Mouse (Mus musculus): ENCODE measurements around the gene Arhgap9. TPM values are rescaled to one million over a fixed set of nuclear protein-coding genes. Genes with fewer than 3 reads are reported as not detected.

Gene Arhgap9
- polyA plus RNA-seq, 1 experiment from 2014 or later: 13.5 TPM

GRCm38 (mm10) chr10:127284105-127284622 is 37.6 kb upstream of the Arhgap9 start:
- WGBS (ENCODE audit: insufficient replicate concordance): 95% methylated on average over 7 of the region's 7 CpGs
- no peaks in the 10 kb centered on the region for H3K9me3 ChIP-seq (ENCODE audit: low read length)
- peaks cover 19% of the 10 kb centered on the region for H3K4me1 ChIP-seq (ENCODE audit: insufficient read depth)
- no peaks in the 10 kb centered on the region for H3K27me3 ChIP-seq (ENCODE audit: insufficient read depth, low read length)
- H3K36me3 ChIP-seq (replicated peaks; ENCODE audit: insufficient read depth, low read length): peaks cover 77% of the 10 kb centered on the region
- no peak overlapping the region for H3K4me3 ChIP-seq (ENCODE audit: low read depth, low read length)
- TF ChIP-seq EP300 (IDR thresholded peaks at IDR 0.05; ENCODE audit: low read depth) (no peak), CTCF (IDR thresholded peaks at IDR 0.05; ENCODE audit: low read depth) (no peak)
- no peak for ATAC-seq
- no peak for DNase-seq
- H3K27ac ChIP-seq (ENCODE audit: low read depth): no peak overlapping the region
- no peak overlapping the region for H3K9ac ChIP-seq (replicated peaks)
- no peak overlapping the region for H3K4me2 ChIP-seq (ENCODE audit: low read depth, low read length)

GRCm38 (mm10) chr10:127284724-127285500 is 36.9 kb upstream of the Arhgap9 start:
- TF ChIP-seq EP300 (IDR thresholded peaks at IDR 0.05; ENCODE audit: low read depth) (no peak), CTCF (IDR thresholded peaks at IDR 0.05; ENCODE audit: low read depth) (no peak)
- H3K9ac ChIP-seq (replicated peaks): no peak overlapping the region
- H3K4me2 ChIP-seq (ENCODE audit: low read depth, low read length): no peak overlapping the region
- no peak overlapping the region for H3K4me3 ChIP-seq (ENCODE audit: low read depth, low read length)
- no peaks in the 10 kb centered on the region for H3K27me3 ChIP-seq (ENCODE audit: insufficient read depth, low read length)
- DNase-seq (no peak), ATAC-seq (no peak)
- peaks cover 71% of the 10 kb centered on the region for H3K36me3 ChIP-seq (replicated peaks; ENCODE audit: insufficient read depth, low read length)
- H3K9me3 ChIP-seq (ENCODE audit: low read length): no peaks in the 10 kb centered on the region
- 84% methylated on average over 11 of the region's 11 CpGs for whole genome bisulfite sequencing (ENCODE audit: insufficient replicate concordance)
- H3K27ac ChIP-seq (ENCODE audit: low read depth): no peak overlapping the region
- H3K4me1 ChIP-seq (ENCODE audit: insufficient read depth): peaks cover 23% of the 10 kb centered on the region

DNA sequence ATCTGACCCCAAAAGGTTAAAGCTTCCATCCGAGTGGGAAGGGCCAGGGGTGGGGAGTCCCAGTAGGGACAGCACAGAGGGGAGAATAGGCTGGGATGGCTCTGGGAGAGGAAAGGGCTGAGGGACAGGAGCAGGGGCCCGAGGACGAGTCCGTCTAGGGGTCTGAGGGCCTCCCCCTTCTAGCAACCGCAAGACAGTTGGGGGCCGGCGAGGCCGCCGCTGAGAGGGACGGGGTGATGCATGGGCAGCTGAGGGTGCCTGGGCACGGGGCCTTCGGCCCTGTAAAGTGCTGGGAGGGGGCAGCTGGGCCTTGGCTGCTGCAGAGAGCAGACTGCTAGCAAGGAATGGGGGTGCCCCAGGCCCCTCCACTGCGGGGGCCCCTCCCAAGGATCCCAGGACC is 36.1 kb upstream of the Arhgap9 start:
- no peaks in the 10 kb centered on the region for H3K27me3 ChIP-seq (ENCODE audit: insufficient read depth, low read length)
- no peaks in the 10 kb centered on the region for H3K9me3 ChIP-seq (ENCODE audit: low read length)
- DNase-seq (no peak), ATAC-seq (no peak)
- no peak overlapping the region for H3K9ac ChIP-seq (replicated peaks)
- WGBS (ENCODE audit: insufficient replicate concordance): 71% methylated on average over 11 of the region's 13 CpGs
- peaks cover 65% of the 10 kb centered on the region for H3K36me3 ChIP-seq (replicated peaks; ENCODE audit: insufficient read depth, low read length)
- no peak overlapping the region for H3K27ac ChIP-seq (ENCODE audit: low read depth)
- H3K4me2 ChIP-seq (ENCODE audit: low read depth, low read length): no peak overlapping the region
- peaks cover 26% of the 10 kb centered on the region for H3K4me1 ChIP-seq (ENCODE audit: insufficient read depth)
- TF ChIP-seq CTCF (IDR thresholded peaks at IDR 0.05; ENCODE audit: low read depth): no peak
- TF ChIP-seq EP300 (IDR thresholded peaks at IDR 0.05; ENCODE audit: low read depth): no peak
- no peak overlapping the region for H3K4me3 ChIP-seq (ENCODE audit: low read depth, low read length)

- Histone ChIP-seq H3K4me2 (ENCODE audit: low read depth, low read length) (peak overlapping the region; percentile 91; the same call in 1 of the 2 replicates), H3K9ac (replicated peaks) (no peak overlapping the region), H3K27ac (ENCODE audit: low read depth) (no peak overlapping the region), H3K9me3 (ENCODE audit: low read length) (no peaks in the 10 kb centered on the region), H3K4me3 (ENCODE audit: low read depth, low read length) (no peak overlapping the region), H3K36me3 (replicated peaks; ENCODE audit: insufficient read depth, low read length) (peaks cover 61% of the 10 kb centered on the region), H3K27me3 (ENCODE audit: insufficient read depth, low read length) (no peaks in the 10 kb centered on the region), H3K4me1 (ENCODE audit: insufficient read depth) (peaks cover 26% of the 10 kb centered on the region)
- WGBS (ENCODE audit: insufficient replicate concordance): 83% methylated on average over 7 of the region's 7 CpGs
- ATAC-seq (no peak), DNase-seq (no peak)
- TF ChIP-seq CTCF (IDR thresholded peaks at IDR 0.05; ENCODE audit: low read depth) (no peak), EP300 (IDR thresholded peaks at IDR 0.05; ENCODE audit: low read depth) (no peak)
Observed at GRCm38 (mm10) chr10:127286194-127286593, 35.6 kb upstream of the Arhgap9 start.

GRCm38 (mm10) chr10:127286730-127287129 is 35.0 kb upstream of the Arhgap9 start:
- H3K4me3 ChIP-seq (ENCODE audit: low read depth, low read length): peak overlapping the region; percentile 76; the same call in 1 of the 2 replicates
- H3K4me2 ChIP-seq (ENCODE audit: low read depth, low read length): peak overlapping the region; percentile 91
- H3K27me3 ChIP-seq (ENCODE audit: insufficient read depth, low read length): no peaks in the 10 kb centered on the region
- peak overlapping the region; percentile 72; the same call in 1 of the 2 replicates for H3K9ac ChIP-seq (replicated peaks)
- WGBS (ENCODE audit: insufficient replicate concordance): 52% methylated on average over 7 of the region's 7 CpGs
- DNase-seq (no peak), ATAC-seq (no peak)
- TF ChIP-seq CTCF (IDR thresholded peaks at IDR 0.05; ENCODE audit: low read depth): no peak
- no peak for TF ChIP-seq EP300 (IDR thresholded peaks at IDR 0.05; ENCODE audit: low read depth)
- H3K4me1 ChIP-seq (ENCODE audit: insufficient read depth): peaks cover 30% of the 10 kb centered on the region
- H3K27ac ChIP-seq (ENCODE audit: low read depth): peak overlapping the region; percentile 99; the same call in 1 of the 2 replicates
- H3K9me3 ChIP-seq (ENCODE audit: low read length): no peaks in the 10 kb centered on the region
- H3K36me3 ChIP-seq (replicated peaks; ENCODE audit: insufficient read depth, low read length): peaks cover 55% of the 10 kb centered on the region

GRCm38 (mm10) chr10:127287271-127287935 is 34.4 kb upstream of the Arhgap9 start:
- H3K27me3 ChIP-seq (ENCODE audit: insufficient read depth, low read length): no peaks in the 10 kb centered on the region
- ATAC-seq: no peak
- H3K27ac ChIP-seq (ENCODE audit: low read depth): peak overlapping the region; percentile 99
- H3K4me3 ChIP-seq (ENCODE audit: low read depth, low read length): peak overlapping the region; percentile 76
- 62% methylated on average over 15 of the region's 15 CpGs for WGBS (ENCODE audit: insufficient replicate concordance)
- H3K9ac ChIP-seq (replicated peaks): peak overlapping the region; percentile 72
- no peaks in the 10 kb centered on the region for H3K9me3 ChIP-seq (ENCODE audit: low read length)
- TF ChIP-seq CTCF (IDR thresholded peaks at IDR 0.05; ENCODE audit: low read depth) (no peak), EP300 (IDR thresholded peaks at IDR 0.05; ENCODE audit: low read depth) (no peak)
- peak overlapping the region; percentile 91 for H3K4me2 ChIP-seq (ENCODE audit: low read depth, low read length)
- H3K36me3 ChIP-seq (replicated peaks; ENCODE audit: insufficient read depth, low read length): peaks cover 49% of the 10 kb centered on the region
- DNase-seq: no peak
- peaks cover 36% of the 10 kb centered on the region for H3K4me1 ChIP-seq (ENCODE audit: insufficient read depth)
